Mouse (Mus musculus): ENCODE data around the gene Magi2. TPM values are rescaled to one million over a fixed set of nuclear protein-coding genes. Genes with fewer than 3 reads are reported as not detected.
A peak's percentile ranks its signal among the peaks of the same experiment; 100 is the strongest.
"Not testable (repeated sequence)": the region's sequence is repeated elsewhere in the genome, so short reads cannot be mapped to it uniquely, and the experiment has no call there.

Gene Magi2
- polyA plus RNA-seq, 1 experiment from 2014 or later = 5.0 TPM

DNA sequence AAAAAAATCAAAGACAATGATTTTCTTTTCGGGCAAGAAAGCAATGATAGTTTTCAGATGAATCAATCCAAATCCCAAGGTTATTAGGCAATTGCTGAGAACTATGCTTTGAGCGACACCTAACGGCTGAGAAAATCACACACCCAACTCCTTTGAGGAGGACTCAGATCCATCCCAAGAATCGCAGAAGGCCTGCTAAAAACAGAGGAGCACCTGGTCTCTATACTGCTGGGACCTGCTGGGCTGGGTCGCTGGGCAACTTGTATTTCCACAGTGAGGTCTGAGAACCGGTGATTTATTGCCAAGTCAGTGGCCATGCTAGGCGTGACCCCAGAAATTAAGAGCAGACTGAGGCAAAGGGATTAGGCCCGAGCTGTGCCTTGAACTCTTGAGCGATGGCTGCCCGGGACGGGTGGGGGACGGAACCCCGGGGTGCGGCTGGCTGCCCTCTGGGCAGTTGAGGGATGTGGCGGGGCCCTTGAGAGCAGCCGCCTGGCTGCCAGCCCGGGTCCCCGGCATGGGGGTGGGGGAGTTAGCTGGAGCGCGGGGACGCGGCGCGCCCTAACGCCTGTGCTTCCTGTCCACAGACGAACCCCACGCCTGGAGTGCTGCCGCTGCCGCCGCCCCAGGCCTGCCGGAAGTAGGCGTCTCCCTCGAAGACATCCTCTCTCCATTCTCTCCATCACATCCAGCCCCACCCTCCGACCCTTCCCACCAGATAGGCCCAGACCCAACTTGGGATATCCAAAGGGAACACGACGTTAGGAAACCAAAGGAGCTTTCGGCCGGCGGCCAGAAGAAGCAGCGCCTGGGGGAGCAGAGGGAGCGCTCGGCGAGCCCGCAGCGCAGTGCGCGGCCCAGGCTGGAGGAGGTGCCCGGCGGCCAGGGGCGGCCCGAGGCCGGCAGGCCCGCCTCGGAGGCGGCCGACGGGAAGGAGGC lies 1474.9 kb downstream of the Magi2 start:
- under 1% methylated on average over 57 of the region's 57 CpGs for WGBS
- Histone ChIP-seq H3K27ac (peak overlapping the region; percentile 97), H3K36me3 (no peaks in the 10 kb centered on the region), H3K9ac (peak overlapping the region; percentile 80), H3K27me3 (replicated peaks) (no peaks in the 10 kb centered on the region), H3K4me1 (peaks cover 4% of the 10 kb centered on the region; the same call in 1 of the 2 replicates), H3K9me3 (no peaks in the 10 kb centered on the region), H3K4me3 (replicated peaks) (peak overlapping the region; percentile 79), H3K4me2 (peak overlapping the region; percentile 86)
- peak; percentile 92 for ATAC-seq (ENCODE audit: insufficient read depth, low FRiP score, low read depth)

GRCm38 (mm10) chr5:20702480-20703303 lies 1475.9 kb downstream of the Magi2 start:
- Histone ChIP-seq H3K4me3 (replicated peaks) (peak overlapping the region; percentile 79), H3K27ac (peak overlapping the region; percentile 97), H3K4me2 (peak overlapping the region; percentile 86), H3K9me3 (no peaks in the 10 kb centered on the region), H3K27me3 (replicated peaks) (no peaks in the 10 kb centered on the region), H3K9ac (peak overlapping the region; percentile 80), H3K36me3 (no peaks in the 10 kb centered on the region), H3K4me1 (peaks cover 4% of the 10 kb centered on the region; the same call in 1 of the 2 replicates)
- ATAC-seq (ENCODE audit: insufficient read depth, low FRiP score, low read depth) = peak; percentile 38
- under 1% methylated on average over 57 of the region's 57 CpGs for WGBS

- H3K27ac ChIP-seq = no peak overlapping the region
- ATAC-seq (ENCODE audit: insufficient read depth, low FRiP score, low read depth) = no peak
- peaks cover 4% of the 10 kb centered on the region; the same call in 1 of the 2 replicates for H3K4me1 ChIP-seq
- H3K9me3 ChIP-seq = no peaks in the 10 kb centered on the region
- H3K36me3 ChIP-seq = no peaks in the 10 kb centered on the region
- peak overlapping the region; percentile 86 for H3K4me2 ChIP-seq
- H3K9ac ChIP-seq = no peak overlapping the region
- WGBS = 68% methylated on average over 5 of the region's 5 CpGs
- peak overlapping the region; percentile 79; the same call in 1 of the 2 replicates for H3K4me3 ChIP-seq (replicated peaks)
- H3K27me3 ChIP-seq (replicated peaks) = no peaks in the 10 kb centered on the region
Observed at GRCm38 (mm10) chr5:20703304-20703700, 1476.5 kb downstream of the Magi2 start.

DNA sequence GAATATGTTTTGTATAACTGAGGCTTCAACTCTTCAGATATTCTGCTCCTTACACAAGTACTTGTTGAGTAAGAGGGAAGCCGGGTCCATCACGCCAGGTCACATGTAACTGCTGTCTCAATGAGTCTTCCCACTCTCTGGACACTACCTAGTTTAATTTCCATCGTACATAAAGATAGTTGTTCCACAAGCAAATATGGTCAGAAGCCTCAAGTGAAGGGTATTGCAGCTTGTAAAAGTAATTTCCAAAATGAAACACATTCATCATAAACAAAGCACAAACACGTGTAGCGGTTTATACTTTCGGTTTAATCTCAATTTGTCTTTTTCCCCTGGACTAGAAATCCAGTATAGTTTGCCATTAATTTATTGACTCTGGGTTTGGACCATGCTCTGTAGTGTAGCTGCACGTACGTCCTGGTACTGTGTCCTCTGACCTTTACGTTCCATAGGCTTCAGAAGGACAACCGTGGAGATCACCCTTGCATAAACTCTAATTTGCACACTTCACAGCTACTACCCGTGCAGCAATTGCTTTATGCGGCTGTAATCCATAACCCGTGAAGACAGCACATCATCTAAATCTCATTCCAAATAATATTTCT lies 1477.2 kb downstream of the Magi2 start:
- H3K36me3 ChIP-seq = no peaks in the 10 kb centered on the region
- H3K27me3 ChIP-seq (replicated peaks) = no peaks in the 10 kb centered on the region
- H3K9ac ChIP-seq = no peak overlapping the region
- no peak overlapping the region for H3K4me2 ChIP-seq
- no peaks in the 10 kb centered on the region for H3K9me3 ChIP-seq
- ATAC-seq (ENCODE audit: insufficient read depth, low FRiP score, low read depth) = no peak
- no peak overlapping the region for H3K4me3 ChIP-seq (replicated peaks)
- 84% methylated on average over 13 of the region's 13 CpGs for WGBS
- H3K4me1 ChIP-seq = peaks cover 4% of the 10 kb centered on the region; the same call in 1 of the 2 replicates
- H3K27ac ChIP-seq = no peak overlapping the region

- Histone ChIP-seq H3K9me3 (no peaks in the 10 kb centered on the region), H3K27ac (no peak overlapping the region), H3K27me3 (replicated peaks) (no peaks in the 10 kb centered on the region), H3K4me2 (no peak overlapping the region), H3K4me1 (peaks cover 4% of the 10 kb centered on the region; the same call in 1 of the 2 replicates), H3K4me3 (replicated peaks) (no peak overlapping the region), H3K36me3 (no peaks in the 10 kb centered on the region), H3K9ac (no peak overlapping the region)
- no peak for ATAC-seq (ENCODE audit: insufficient read depth, low FRiP score, low read depth)
- 59% methylated on average over 4 of the region's 4 CpGs for WGBS
Observed at GRCm38 (mm10) chr5:20704886-20705285, 1478.0 kb downstream of the Magi2 start.

DNA sequence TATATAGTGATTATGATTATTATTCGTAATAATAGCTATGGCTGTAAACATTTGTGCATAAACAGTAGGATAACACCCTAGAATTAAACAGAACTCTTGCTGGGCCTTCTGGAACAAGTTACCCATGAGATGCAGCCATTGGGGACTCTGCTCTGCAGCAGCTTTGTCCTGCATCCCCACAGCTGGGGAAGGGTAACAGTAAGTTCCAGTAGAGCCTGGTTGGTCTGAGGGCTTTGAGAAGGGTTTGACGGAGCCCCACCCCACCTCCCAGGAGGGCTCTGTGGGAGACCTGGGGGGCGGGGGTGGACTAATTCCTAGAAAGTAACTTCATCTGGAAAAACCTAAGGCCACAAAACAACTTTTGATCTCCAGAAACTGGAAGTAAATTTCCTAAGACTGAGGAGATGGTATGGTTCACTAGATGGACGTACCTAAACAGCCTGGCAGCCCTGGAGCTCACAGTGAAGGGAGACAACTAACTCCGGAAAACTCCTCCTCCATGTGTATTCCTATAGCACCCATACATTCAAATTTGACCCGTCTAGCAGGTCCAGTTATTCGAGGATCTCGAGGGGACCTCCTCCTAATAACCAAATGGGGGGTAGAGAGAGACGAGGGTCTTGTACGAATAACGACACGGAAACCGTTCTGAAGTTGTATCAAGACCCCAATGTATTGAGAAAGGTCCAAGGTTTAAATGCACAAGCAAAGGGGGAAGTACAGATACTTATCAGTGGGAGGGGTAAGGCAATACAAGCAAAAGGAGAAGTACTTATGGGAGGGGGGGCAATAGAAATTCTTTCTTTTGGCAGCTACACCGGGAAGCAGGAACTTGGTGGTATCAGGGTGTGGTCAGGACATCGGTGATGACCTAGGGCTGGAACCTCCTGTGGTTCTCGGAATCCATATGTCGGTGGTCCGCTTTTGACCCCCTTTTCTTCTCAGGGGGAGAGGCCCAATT lies 1479.8 kb downstream of the Magi2 start:
- not testable (repeated sequence) for H3K27ac ChIP-seq; H3K4me3 ChIP-seq (replicated peaks); H3K9me3 ChIP-seq; ATAC-seq (ENCODE audit: insufficient read depth, low FRiP score, low read depth); H3K36me3 ChIP-seq; H3K4me1 ChIP-seq; H3K9ac ChIP-seq; H3K4me2 ChIP-seq; H3K27me3 ChIP-seq (replicated peaks)
- 91% methylated on average over 13 of the region's 18 CpGs for WGBS

GRCm38 (mm10) chr5:20710845-20711244 lies 1484.0 kb downstream of the Magi2 start:
- WGBS = 87% methylated on average over 6 of the region's 6 CpGs
- H3K9me3 ChIP-seq; H3K27ac ChIP-seq; H3K4me3 ChIP-seq (replicated peaks); H3K27me3 ChIP-seq (replicated peaks); ATAC-seq (ENCODE audit: insufficient read depth, low FRiP score, low read depth); H3K4me2 ChIP-seq; H3K9ac ChIP-seq; H3K4me1 ChIP-seq; H3K36me3 ChIP-seq: not testable (repeated sequence)

GRCm38 (mm10) chr5:20714619-20715018 lies 1487.8 kb downstream of the Magi2 start:
- not testable (repeated sequence) for H3K4me1 ChIP-seq; H3K27me3 ChIP-seq (replicated peaks); H3K9me3 ChIP-seq; H3K27ac ChIP-seq; H3K4me2 ChIP-seq; H3K4me3 ChIP-seq (replicated peaks); H3K36me3 ChIP-seq; H3K9ac ChIP-seq; ATAC-seq (ENCODE audit: insufficient read depth, low FRiP score, low read depth)
- 74% methylated on average over 1 of the region's 1 CpGs for WGBS

DNA sequence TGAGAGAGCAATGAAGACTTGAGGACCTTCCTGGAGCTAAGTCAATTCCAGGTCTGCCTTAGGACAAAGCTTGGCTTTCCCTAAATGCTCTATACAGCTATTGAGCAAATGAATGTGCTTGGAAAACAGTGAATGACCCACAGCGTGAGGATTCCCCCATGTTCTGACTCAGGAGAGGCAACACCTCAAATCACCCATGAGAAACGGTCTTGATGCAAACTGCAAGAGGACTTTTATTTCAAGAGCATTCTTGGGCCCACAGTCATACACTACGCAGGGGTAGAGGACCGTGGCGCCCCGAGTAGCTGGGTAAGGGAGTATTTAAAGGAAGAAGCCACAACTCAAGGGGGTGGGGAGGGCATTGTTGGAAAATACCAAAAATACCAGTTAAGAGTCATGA lies 1489.1 kb downstream of the Magi2 start:
- 89% methylated on average over 6 of the region's 6 CpGs for WGBS

DNA sequence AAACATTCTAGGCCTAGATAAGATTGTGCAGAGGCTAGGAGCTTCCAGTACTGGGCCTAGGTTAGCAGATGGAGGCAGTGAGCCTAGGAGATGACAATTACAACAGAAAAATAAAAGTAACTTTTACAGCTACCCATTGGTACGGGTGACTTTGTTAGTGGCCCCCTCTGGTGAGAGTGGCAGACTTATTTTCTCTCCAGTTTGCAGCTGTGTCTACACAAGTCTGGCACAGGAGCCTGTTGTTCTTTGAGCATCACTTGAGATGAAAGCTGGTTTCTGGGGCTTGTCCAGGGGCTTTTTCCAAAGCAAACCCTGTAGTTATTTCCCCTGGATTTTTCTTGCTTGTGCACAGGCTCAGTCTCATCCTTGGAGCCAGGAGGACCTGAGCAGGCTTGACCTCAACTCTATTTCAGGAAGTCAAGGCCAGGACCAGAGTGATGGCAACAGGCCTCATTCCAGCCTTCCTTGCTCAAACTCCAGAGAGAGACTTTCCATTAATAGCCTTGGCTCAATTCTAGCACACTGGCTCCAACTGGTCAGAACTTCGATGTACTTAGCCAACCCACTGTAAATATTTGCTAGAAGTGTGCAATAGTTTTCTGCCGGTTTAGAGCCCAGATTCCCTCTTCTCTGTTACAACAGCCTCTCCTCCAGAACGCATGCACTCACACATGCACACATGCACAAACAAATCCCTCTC lies 1493.5 kb downstream of the Magi2 start:
- no peaks in the 10 kb centered on the region for H3K36me3 ChIP-seq
- H3K4me1 ChIP-seq = no peaks in the 10 kb centered on the region
- H3K27ac ChIP-seq = no peak overlapping the region
- ATAC-seq (ENCODE audit: insufficient read depth, low FRiP score, low read depth) = no peak
- H3K9ac ChIP-seq = no peak overlapping the region
- 43% methylated on average over 4 of the region's 4 CpGs for WGBS
- H3K27me3 ChIP-seq (replicated peaks) = no peaks in the 10 kb centered on the region
- no peak overlapping the region for H3K4me2 ChIP-seq
- H3K9me3 ChIP-seq = no peaks in the 10 kb centered on the region
- no peak overlapping the region for H3K4me3 ChIP-seq (replicated peaks)

More for the DNA sequence above, 1489.1 kb downstream of the Magi2 start:
- not testable (repeated sequence) for ATAC-seq (ENCODE audit: insufficient read depth, low FRiP score, low read depth); H3K9me3 ChIP-seq; H3K4me3 ChIP-seq (replicated peaks); H3K4me2 ChIP-seq; H3K27ac ChIP-seq; H3K27me3 ChIP-seq (replicated peaks); H3K4me1 ChIP-seq; H3K9ac ChIP-seq; H3K36me3 ChIP-seq
